Mouse (Mus musculus) spleen, adult 12 weeks (tissue): ENCODE measurements around the gene Prpsap1.

Source experiments
- DNase-seq: peaks from one replicate; pipeline ENCODE4 v3.0.0; 2022; ENCODE audit warnings: low spot score

Gene Prpsap1

DNA sequence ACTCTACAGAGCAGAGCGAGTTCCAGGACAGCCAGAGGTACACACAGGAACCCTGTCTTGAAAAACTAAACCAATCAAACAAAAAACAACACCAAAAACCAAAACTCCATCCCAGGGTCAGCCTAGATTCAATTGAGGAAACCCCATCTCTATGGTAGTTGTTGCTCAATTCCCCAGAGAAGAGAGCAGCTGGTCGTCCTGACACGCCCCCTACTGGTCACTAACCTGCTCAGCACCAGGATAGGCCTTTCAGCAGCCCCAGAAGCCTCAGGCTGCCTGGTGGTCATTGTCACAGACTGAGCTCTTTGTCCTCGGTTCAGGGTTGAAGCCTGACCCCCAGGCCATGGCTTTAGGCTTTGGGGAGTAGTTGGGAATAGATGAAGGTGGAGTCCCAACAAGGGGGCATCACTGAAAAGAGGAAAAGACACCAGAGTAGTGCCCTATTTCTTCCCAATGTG lies at the start of gene Prpsap1:
Gene Prpsap1 (minus strand): TSS at position 408 of the 458 bp plus-strand sequence.
- peak; percentile 51 for DNase-seq

DNA sequence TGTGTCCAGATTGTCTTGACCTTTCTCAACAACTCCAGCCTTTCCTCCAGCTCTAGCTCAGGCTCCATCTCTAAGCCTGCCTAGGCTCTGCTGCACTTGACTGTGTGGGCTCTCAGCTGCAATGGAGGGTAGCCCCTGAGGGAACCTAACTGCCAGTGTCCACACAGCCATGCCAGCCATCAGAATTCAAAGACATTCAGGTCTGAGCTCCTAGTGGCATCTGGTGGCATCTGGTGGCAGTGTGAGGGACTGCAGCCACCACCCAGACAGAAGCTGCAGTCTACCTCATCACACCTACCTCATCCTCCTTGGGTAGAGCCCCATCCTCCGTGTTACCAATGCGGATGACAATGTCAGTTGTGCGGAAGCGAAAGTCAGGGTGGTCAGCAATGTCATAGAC lies 49.1 kb upstream of the Prpsap1 start:
- DNase-seq = no peak

DNA sequence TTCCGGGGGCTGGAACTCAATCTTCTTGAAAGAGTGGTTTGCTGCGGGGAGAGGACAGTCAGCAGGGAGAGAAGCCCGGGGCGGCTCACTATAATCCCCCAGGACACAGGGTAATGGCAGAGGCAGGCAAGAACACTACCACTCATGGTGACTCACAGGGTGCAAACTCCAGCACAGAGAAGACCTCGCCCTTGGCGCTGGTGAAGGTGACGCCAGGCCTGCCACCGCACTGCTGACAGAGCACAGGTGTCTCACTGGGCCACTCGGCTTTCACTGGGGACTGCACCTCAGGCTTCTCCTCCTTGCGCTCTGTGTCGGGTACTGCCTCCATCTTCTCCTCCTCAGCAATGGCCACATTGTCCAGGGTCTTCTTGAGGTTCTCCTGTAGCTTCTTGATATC lies 47.2 kb upstream of the Prpsap1 start:
- DNase-seq = no peak

DNA sequence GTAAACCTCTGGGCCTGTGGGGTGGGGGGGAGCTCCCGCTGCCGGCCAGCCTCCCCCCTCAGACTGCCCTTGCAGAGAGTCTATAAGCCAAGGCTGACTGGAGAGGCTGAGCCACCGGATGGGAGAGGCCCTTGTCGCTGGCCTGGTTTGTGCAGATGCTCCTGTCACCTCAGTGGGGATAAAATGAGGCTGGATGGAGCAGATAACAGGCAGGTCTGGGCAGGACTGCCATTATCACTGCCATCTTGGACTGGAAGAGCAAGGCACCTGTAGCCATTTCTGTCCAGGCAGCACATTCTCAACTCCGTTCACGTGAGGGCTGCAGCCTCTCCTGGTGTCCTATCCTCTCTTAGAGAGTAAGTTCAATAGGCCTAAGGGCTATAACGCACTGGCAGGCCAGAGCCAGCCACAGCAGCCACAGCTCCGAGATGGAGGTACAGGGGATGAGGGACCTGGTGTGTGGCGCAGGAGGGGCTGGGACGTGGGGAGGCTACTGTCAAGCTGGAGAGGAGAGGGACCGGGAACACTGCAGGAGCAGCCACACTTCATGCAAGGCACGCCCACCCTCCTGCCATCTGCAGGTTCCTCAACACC lies 44.2 kb upstream of the Prpsap1 start:
- DNase-seq = no peak

DNA sequence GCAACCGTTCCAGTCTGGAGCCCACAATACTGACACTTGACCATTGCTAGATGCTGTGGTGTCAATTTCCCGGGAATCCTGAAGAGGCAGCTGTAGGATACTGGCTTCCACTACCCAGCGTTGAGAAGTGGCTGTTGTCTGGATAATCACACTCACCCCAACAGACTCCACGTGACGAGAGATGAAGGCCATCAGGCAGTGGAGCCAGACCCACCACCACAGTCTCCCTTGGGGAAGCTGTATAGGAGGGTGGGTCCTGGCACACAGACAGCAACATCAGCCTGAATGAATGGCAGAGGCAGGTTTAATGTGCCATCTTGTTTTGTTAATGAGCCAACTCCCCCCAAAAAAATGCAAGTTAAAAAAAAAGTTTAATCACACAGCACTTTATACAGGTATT lies 43.4 kb upstream of the Prpsap1 start:
- no peak for DNase-seq

DNA sequence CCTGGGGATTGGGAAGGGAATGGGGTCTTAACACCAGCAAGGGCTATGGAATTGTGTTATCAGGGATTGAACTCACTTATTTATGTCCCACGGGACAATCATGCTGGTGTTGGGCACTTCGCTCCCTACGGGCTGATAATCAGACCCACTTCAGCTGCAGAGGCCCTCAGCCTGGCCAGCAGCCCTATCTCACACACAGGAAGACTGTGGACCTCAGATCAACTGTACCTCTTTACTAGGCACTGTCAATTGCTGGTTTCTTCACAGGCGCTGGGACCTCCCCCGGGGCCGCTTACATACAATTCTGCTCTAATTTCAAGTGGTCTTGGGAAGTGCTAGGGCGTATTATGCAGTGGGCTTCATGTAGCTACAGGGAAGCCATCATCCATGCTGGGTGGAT lies 42.7 kb upstream of the Prpsap1 start:
- no peak for DNase-seq

DNA sequence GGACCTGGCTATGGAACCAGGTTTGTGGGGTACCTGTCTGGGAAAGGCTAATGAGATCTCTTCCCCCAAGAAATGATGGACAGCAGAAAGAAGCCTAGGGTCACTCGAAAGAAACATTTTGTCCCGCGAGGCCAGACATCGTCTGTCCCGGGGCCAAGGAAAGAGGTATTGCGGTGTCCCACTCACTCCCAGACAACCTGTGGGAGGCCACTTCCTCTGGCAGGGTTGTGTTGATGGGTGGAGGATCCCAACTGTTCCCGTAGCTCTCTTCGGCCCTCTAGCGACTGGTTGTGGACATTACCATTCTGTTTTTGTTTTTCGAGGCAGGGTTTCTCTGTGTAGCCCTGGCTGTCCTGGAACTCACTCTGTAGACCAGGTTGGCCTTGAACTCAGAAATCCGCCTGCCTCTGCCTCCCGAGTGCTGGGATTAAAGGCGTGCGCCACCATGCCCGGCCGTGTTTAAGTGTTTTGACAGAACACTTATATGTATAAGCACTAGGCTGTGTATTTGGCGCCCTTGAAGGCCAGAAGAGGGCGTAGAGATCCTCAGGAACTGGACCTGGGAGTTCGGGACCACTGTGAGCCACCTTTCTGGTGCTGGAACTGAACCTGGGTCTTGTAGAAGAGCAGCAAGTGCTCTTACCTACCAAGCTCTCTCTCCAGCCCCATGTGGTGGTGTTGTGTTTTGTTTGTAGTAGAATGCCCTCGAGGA lies 40.3 kb upstream of the Prpsap1 start:
- DNase-seq = peak; percentile 80

DNA sequence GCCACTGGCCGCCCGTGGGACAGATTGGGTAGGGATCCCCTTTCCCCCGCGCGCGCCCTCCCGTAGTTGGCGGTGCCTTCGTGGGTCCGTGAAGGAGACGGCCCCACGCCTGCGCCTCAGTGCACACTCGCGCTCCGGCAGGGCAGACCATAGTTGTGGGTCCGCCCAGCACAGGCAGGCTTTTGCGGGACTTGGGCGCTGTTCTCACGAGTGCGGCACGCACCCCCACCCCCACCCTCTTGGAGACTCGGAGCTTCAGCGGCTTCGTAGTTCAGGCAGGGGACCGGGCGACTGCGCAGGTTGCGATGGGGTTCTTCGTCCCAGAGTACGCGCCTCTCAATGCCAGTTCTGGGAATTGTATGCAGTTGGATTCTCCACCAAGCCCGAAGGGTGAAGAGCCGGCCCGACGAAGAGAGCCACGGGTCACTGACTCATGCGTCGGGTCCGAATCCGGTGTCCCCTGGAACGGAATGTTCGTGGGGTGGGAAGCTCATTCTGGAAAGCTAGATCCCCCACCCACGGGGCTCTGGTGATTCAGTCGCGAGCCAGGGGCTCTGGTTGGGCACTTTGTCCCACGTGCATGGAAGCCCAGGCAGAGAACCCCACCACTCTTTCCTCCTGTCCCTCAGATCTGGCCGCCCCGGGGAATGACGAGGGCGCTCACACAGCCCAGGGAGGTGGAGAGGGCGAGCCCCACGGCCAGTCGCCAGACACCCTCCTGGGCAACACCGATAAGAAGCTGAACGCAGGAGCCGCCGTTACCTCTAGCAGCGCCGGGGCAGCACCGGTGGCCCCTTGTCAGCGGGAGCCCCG lies 39.5 kb upstream of the Prpsap1 start:
- no peak for DNase-seq

DNA sequence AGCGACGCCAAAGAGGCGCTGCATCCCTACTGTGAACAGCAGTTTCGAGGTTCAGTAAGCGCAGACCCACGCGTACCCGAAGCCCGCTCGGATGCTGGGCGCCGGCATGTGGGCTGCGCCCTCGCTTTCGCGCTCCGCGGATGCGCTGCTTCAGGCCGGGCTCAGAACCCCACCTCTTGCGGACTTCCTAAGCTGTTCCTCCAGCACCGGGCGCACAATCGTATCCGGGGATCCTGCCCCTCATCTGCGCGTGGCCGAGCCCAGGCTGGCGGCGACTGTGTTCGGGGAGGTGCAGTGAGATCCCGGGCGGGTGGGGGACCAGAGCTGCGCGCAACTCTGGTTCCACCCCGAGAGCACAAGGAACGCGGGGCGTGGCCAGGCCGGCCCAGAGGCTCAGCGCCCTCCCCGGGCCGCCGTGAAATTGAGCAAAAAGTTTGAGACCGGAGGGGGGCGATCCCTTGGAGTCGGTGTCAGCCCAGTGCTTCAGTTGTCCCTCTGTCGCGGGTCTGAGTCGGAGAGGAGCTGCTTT lies 38.9 kb upstream of the Prpsap1 start:
- DNase-seq = peak; percentile 75

DNA sequence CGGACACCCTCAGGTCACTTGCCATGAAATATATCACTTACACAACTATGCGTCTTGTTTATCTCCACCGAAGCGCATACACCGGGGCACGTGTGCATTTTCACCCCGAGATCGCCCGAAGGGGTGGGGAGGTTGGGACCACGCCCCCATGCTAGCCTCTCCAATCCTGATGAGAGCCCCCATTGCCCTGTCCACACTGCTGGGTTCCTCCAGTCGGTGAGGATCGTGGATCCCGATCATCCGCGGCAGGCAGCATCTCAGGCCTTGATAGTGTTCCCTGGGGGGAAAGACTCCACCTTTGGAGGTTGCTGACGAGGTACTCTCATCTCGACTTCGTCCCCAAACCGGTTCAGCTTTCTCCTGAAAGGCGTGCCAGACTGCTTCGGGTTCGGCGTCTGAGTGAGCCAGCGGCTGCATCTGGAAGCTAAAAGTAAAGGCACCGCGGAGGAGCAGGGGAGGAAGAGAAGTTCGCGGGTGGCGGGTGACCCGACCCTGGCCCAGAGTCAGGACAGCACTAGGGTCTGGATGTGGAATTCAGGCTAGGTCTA lies 38.3 kb upstream of the Prpsap1 start:
- peak; percentile 62 for DNase-seq

DNA sequence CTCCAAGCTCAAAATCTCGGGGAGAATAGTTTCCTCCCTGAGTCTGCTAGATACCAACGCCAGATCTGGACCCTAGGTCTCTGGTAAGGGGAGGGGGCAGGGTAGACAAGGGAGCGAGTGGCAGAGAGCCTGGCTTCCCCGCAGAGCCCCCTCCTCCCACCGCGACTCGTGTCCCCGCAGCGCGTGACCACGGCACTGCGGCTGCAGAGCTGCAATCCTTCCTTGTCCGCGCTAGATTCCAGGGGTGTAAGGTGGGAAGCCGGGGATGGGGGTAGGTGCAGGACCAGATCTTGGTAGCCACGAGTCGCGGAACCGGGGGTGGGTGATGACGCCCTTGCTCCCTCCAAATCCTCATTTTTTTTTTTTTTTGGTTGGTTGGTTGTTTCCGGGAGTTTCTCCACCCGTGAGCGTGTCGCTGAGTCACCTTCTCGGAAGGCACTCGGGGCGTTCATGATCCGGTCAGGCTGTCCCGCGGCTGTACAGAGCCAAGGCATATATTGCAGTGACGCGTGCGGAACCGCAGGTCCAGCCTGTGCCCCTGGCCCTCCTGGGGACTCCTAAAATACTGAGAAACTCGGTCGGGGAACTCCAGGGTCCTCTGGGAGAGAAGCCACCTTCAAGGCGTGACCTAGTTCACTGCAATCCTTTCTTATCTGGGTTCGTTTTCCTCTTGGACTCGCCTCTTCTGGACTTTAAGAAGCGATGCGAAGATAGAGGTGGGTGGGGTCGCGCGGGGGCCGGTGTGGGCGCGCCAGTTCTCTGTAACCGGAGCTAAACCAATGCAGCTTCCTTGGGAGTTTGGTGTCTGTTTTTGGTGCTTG lies 37.6 kb upstream of the Prpsap1 start:
- DNase-seq = no peak

DNA sequence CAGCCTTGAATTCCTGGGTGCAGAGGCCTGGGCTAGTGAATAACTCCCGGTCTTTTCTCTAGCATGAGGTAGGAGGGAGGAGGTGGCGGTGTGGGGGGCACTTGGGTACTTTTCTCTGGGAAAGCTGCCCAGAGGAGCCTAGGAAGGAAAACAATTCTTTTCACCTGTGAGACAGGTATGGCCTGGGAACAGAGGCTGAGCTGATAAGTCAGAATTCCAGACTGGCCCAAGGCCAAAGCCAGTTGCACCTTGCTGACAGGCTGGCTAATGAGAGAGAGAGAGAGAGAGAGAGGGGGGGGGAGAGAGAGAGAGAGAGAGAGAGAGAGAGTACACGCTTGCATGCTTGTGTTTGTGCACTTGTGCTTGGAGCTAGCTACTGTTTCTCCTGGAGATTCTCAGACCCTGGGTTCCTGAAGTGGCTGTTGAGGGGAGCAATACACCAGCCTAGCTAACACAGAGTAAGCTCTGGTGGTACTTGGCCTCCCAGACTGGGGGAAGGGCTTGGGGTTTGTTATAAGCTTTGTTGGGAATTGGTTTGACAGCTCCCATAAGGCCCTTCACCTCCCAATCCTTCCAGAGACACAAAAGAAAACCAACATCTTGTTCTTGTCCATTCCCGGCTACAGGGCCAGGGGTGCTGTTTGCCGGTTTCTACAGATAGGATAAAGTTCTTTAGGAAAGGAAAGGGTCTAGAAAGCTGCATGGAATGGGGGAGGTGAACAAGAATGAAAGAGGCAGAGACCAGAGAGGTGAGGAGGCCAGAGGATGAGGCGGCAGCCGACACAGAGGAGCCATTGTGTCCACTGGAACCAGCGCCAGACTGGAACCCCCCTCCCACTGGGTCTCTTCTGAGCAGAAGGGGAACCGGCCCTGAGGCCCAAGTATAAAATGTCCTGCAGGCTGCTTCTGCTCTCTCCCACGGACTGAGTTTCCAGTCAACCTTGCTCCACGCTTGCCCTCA lies 36.5 kb upstream of the Prpsap1 start, which contains the start of gene Sphk1:
Gene Sphk1 (plus strand): TSS at position 739 of the 961 bp plus-strand sequence.
- DNase-seq = no peak

DNA sequence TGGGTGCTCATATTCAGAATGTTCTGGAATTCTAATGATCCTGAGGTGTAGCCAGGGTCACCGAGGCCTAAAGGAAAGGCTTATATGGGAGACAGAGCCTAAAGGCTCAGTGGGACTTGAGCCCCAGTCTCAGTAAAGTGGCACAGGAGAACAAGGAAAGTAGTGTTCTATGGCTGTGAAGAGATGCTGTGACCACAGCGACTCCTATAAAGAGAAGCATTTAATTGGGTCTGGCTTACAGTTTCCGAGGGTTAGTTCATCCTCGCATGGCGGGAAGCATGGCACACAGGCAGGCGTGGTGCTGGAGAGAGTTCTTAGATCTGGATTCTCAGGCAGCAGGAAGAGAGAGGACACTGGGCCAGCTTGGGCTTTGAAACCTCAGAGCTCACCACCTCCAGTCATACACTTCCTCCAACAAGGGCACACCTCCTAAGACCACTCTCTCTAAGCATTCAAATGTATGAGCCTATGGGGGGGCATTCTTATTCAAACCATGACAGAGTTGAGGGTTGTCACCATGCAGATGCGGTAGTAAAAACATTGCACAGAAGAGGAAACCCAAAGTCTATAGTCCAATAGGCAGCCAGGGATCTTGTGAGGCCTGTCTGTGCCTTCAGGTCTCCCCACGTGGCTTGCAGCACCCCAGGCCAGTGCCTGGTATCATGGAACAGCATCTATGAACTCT lies 34.8 kb upstream of the Prpsap1 start:
- no peak for DNase-seq

DNA sequence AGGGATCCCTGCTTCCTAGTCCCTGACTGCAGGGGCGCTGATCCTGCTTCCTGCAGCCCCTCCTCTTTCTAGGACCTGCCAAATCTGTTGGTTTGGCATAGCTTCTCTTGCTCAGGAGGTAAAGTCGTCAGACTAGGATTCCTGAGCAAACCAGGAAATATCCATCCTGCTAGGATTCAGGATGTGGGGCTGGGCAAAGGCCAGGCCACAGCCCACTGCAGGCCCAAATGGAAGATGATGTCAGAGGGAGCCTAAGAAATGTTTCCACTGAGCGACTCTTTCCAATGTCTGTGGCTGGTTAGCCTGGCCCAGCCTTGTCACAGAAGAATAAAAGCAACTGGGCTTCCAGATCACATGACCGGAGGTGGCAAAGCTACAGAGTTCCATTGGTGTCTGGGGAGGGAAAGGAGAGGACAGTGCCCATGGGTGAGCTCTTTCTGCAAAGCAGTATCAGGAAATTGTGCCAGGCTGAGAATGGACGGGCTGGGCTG lies 29.7 kb upstream of the Prpsap1 start:
- no peak for DNase-seq

DNA sequence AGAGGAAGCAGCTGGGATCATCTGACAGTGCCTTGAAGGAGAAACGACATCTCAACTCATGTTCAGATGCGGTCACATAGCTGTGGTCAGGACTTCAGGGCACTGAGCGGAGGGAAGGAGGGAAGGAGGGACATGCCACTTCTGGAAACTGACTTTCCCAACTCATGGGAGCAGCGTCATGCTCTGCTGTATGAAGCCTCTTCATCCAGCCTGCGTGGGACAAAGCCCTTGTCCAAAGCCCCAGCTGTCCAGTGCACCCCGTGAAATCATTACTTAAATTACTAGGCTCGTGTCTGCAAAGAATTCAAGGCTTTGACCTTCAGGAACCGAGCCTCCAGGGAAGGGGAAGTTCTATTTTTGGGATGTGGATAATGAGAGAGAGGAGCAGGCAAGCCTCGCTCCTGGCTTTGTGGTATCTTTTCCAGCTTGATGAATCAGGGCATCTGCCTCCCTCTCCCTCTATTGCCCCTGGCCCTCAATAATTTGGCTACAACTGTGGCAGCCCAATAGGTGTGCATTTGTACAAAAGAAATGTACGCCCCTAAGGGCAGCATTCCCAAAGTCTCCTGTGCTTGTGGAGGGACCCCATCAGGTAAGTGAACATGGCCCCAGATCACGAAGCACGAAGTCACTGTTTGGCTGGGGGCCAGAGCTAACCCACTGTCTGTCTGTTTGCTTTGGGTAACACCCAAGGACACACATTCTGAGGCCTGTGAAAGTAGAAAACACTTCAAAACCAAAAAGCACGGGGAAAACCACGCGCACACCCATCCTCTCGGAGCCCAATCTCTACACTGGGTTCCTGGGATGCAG lies 29.1 kb upstream of the Prpsap1 start:
- DNase-seq = no peak

DNA sequence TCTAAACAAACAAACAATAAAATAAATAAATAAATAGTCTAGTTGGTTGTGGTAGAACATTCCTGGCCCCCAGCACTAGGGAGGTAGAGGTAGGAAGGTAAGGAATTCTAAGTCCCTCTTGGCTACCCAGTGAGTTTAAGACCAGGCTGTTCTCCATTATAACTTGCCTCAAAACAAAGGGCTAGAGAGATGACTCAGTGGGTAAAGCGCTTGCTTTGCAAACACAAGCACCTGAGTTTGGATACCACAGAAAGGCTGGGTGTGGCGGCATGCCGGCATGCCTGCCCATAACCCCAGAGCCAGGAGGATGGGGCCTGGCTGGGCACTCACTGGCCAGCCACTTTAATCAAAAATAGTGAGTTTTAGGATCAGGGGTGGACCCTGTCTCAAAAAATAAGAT lies 28.0 kb upstream of the Prpsap1 start:
- DNase-seq = no peak

DNA sequence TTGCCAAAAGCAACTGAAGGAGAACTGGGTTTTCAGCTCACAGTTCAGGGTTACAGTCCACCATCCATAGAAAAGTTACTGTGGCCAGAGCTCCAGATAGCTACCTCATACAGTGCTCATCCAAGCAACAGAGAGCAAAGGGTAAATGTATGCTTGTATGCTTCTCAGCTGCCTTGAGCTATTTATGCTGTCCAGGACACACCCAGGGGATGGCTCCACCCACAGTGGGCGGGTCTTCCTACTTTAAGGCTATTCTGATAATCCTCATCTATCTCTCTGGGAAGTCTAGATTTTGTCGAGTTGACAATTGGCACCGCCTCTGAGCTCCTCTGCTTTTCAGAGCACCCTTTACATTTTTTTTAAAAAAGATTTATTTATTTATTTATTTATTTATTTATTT lies 27.1 kb upstream of the Prpsap1 start:
- no peak for DNase-seq

DNA sequence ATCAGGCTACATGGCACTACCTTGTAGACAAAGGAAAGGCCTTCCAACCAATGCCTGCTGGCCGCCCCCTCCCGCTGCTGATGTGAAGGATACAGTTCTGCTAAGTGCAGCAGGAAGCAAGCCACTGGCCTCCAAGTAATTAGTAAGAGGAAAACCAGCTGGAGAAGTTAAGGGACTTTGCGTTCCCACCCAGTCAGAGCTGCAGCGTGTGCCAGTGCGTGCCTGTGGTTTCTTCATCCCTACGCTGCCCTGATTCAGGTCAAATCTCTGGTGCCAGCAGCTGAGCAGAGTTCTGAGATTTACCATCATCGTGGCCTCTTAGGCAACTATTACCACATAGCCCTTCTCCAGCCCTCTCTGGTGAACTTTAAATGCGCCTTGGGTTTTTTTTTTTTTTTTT lies 24.5 kb upstream of the Prpsap1 start:
- DNase-seq = no peak
